Mouse (Mus musculus) lung, adult 2 months (tissue): ENCODE data around the gene Rsrc1.

Experiments used
- CTCF ChIP-seq: fragments of 200-500 bp; IDR thresholded peaks from 2 replicates; pipeline ENCODE4 v1.5.1; 2011; ENCODE audit warnings: mild to moderate bottlenecking, low read length, control low read depth; ENCODE audit not compliant: insufficient read depth
- POLR2A ChIP-seq: fragments of 200-500 bp; IDR thresholded peaks from 2 replicates; pipeline ENCODE4 v1.6.1; 2011; ENCODE audit warnings: low read depth, mild to moderate bottlenecking, control low read depth, low read length, borderline replicate concordance; ENCODE audit errors: extremely low read depth

GRCm38 (mm10) chr3:67311436-67311835, 330.2 kb downstream of the Rsrc1 start:
- no peak for TF ChIP-seq CTCF
- TF ChIP-seq POLR2A: no peak
